In the genomic region with DNA sequence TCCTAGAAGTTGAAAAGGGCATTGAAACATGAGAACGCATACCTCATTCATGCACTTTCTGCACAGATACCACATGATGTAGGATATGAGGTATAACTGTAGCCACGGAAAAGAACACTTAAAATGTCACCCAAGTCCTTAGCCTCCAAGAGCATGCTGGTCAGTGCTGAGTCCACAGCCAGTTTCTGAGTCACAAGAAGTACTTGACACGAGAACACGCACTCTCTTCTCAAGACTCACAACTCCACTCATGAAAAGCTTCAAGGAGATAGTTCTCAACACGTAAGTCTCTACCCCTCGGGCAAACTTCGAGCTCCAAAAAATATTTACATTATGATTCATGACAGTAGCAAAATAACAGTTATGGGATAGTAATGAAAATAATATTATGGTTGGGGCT, we compare ENCODE assay signal across 26 mouse cellular contexts.
"Had no signal": no experiment of that assay in that cellular context is flagged by ENCODE, and none has a peak within 500 bp of the region (broad histone marks: within the 10 kb centered on the region; RNA-seq: fewer than 3 reads in every experiment).

No protein-coding gene starts in this region.

- DNase-seq: gastrocnemius, adult 2 months; gastrocnemius, postnatal 10 days; gastrocnemius, postnatal 36 days; heart, adult 18-20 months; heart, postnatal 14 days; heart, postnatal 36 days; kidney, adult 11 months; kidney, adult 2 months; kidney, adult 9 months; kidney, postnatal 25 days; kidney, postnatal 4 days; liver had no signal

- H3K9me3 ChIP-seq: heart, embryonic 13.5 days; heart, embryonic 15.5 days; hindbrain, embryonic 13.5 days; hindbrain, embryonic 15.5 days; kidney, embryonic 15.5 days; limb, embryonic 10.5 days; limb, embryonic 12.5 days had no signal

- H3K36me3 ChIP-seq: heart, embryonic 13.5 days; heart, embryonic 15.5 days; hindbrain, embryonic 13.5 days; hindbrain, embryonic 15.5 days; kidney, embryonic 15.5 days; limb, embryonic 10.5 days; limb, embryonic 12.5 days had no signal

- H3K27ac ChIP-seq: gastrocnemius, adult 2 months; heart, embryonic 13.5 days; heart, embryonic 15.5 days; hindbrain, embryonic 13.5 days; hindbrain, embryonic 15.5 days; hindbrain, postnatal 0 days; kidney, embryonic 15.5 days; kidney, postnatal 0 days; layer of hippocampus, adult 2 months; left cerebral cortex, adult 2 months; limb, embryonic 10.5 days; limb, embryonic 12.5 days had no signal

- ATAC-seq: forebrain, embryonic 16.5 days; hindbrain, postnatal 0 days; intestine, embryonic 16.5 days had no signal

- H3K27me3 ChIP-seq: heart, embryonic 13.5 days; heart, embryonic 15.5 days; hindbrain, embryonic 13.5 days; hindbrain, embryonic 15.5 days; kidney, embryonic 15.5 days; limb, embryonic 12.5 days had no signal

- H3K9ac ChIP-seq: heart, embryonic 13.5 days; heart, embryonic 15.5 days; hindbrain, embryonic 13.5 days; hindbrain, embryonic 15.5 days; kidney, embryonic 15.5 days; limb, embryonic 12.5 days had no signal

- H3K4me1 ChIP-seq: heart, embryonic 13.5 days; heart, embryonic 15.5 days; kidney, embryonic 15.5 days; limb, embryonic 10.5 days had no signal

- H3K4me3 ChIP-seq: gastrocnemius, adult 2 months; heart, embryonic 13.5 days; heart, embryonic 15.5 days; hindbrain, embryonic 13.5 days; hindbrain, embryonic 15.5 days; kidney, embryonic 15.5 days; layer of hippocampus, adult 2 months; left cerebral cortex, adult 2 months; limb, embryonic 10.5 days; limb, embryonic 12.5 days had no signal

- H3K4me2 ChIP-seq: heart, embryonic 11.5 days; heart, embryonic 13.5 days; heart, embryonic 15.5 days; hindbrain, embryonic 13.5 days; hindbrain, embryonic 15.5 days; kidney, embryonic 15.5 days; limb, embryonic 12.5 days had no signal
